Mouse (Mus musculus) stomach, postnatal 0 days (tissue): Measurements from ENCODE around the gene Plin1.

ENCODE experiments used
- CTCF ChIP-seq: IDR thresholded peaks from 2 replicates; pipeline ENCODE4 v1.5.1; 2016; ENCODE audit warnings: antibody characterized with exemption, low read depth, mild to moderate bottlenecking, moderate library complexity
- EP300 ChIP-seq: optimal IDR thresholded peaks from 2 replicates; pipeline ENCODE3; 2016; ENCODE audit warnings: antibody characterized with exemption

DNA sequence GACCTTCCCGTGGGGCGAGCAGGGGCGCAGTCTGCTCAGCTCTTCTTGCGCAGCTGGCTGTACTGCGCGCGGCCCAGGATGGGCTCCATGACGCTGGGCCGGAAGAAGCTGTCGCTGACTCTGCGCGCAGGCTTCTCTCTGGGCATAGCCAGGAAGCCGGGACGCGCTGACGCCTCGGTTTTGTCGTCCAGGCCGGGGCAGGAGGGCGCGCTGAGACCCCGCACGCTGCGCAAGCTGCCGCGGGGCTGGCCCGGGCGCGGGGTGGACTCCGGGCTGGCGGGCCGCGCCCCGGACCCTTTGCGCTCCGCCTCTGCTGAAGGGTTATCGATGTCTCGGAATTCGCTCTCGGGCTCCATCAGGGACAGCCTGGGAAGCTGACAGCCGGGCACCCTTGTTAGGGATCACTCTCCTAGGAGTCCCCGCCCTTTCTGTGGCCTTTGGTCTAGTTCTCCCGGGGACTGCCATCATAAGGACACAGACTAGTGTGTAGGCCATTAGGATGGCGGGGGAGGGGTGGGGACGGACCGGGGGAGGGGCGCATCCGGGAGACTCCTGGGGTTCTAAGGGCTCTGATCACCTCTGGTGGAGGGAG is 11.2 kb downstream of the Plin1 start:
- no peak for TF ChIP-seq CTCF
- no peak for TF ChIP-seq EP300
